Mouse (Mus musculus) G1E (cell line): ENCODE measurements around the gene Nid1.

Experiments
- CTCF ChIP-seq: IDR thresholded peaks from 2 replicates; pipeline ENCODE4 v1.5.1; 2012; ENCODE audit warnings: low read depth, low read length, inconsistent platforms, mixed read lengths
- GATA1 ChIP-seq: IDR thresholded peaks from 2 replicates; pipeline ENCODE4 v1.6.1; 2012; ENCODE audit warnings: borderline replicate concordance, low read length, inconsistent platforms, mixed read lengths
- GATA2 ChIP-seq: IDR thresholded peaks from 2 replicates; pipeline ENCODE4 v1.6.1; 2012; ENCODE audit warnings: low read depth, low read length, inconsistent platforms, borderline replicate concordance

- TF ChIP-seq GATA1 = no peak
- no peak for TF ChIP-seq CTCF
- TF ChIP-seq GATA2 = no peak
Measured at GRCm38 (mm10) chr13:13558900-13559299, 121.5 kb downstream of the Nid1 start.
